Mouse (Mus musculus) forebrain, embryonic 11.5 days (tissue): Measurements from ENCODE around the gene Myrfl. TPM values are rescaled to one million over a fixed set of nuclear protein-coding genes. Genes with fewer than 3 reads are reported as not detected.

Source experiments
- ATAC-seq: fragments of 200-750 bp; cut with Nextera tagmentation; replicated peaks from 2 replicates; pipeline ENCODE4 v1.8.0; 2017; ENCODE audit warnings: moderate TSS enrichment; ENCODE audit not compliant: low FRiP score
- DNase-seq: peaks from one replicate; pipeline ENCODE4 v3.0.0-alpha.2; 2017; ENCODE audit warnings: low spot score
- H3K27ac ChIP-seq: fragments of 300-500 bp; sonication (generic); 2 replicates; pipeline ENCODE4 v1.5.1; 2014; ENCODE audit warnings: low read depth, low read length
- H3K27me3 ChIP-seq: fragments of 300-500 bp; sonication (generic); 2 replicates; pipeline ENCODE4 v1.6.1; 2014; ENCODE audit warnings: mild to moderate bottlenecking, low read length, mixed read lengths; ENCODE audit not compliant: control insufficient read depth, insufficient read depth
- H3K36me3 ChIP-seq: fragments of 300-500 bp; sonication (generic); 2 replicates; pipeline ENCODE4 v1.6.1; 2014; ENCODE audit warnings: mild to moderate bottlenecking, low read length, moderate library complexity, mixed read lengths; ENCODE audit not compliant: control insufficient read depth, insufficient read depth
- H3K4me1 ChIP-seq: fragments of 300-500 bp; sonication (generic); replicated peaks from 2 replicates; pipeline ENCODE4 v1.6.1; 2014; ENCODE audit warnings: low read length, mixed read lengths; ENCODE audit not compliant: control insufficient read depth, insufficient read depth
- H3K4me2 ChIP-seq: fragments of 300-500 bp; sonication (generic); 2 replicates; pipeline ENCODE4 v1.6.1; 2014; ENCODE audit warnings: low read depth, mild to moderate bottlenecking, low read length, moderate library complexity, mixed read lengths; ENCODE audit not compliant: severe bottlenecking
- H3K4me3 ChIP-seq: fragments of 300-500 bp; sonication (generic); 2 replicates; pipeline ENCODE4 v1.5.1; 2014; ENCODE audit warnings: low read depth, low read length
- H3K9ac ChIP-seq: fragments of 300-500 bp; sonication (generic); 2 replicates; pipeline ENCODE4 v1.6.1; 2014; ENCODE audit warnings: low read length
- H3K9me3 ChIP-seq: fragments of 300-500 bp; sonication (generic); 2 replicates; pipeline ENCODE4 v1.6.1; 2016; ENCODE audit warnings: low read length, mixed read lengths; ENCODE audit not compliant: control insufficient read depth
- WGBS: fragments of 180-500 bp; shearing (Covaris S2); extraction: QIAGEN DNeasy Blood & Tissue Kit; methylation state at CpG from one replicate; pipeline ENCODE4 v1.1.7; 2014; 5-methylcytosine and 5-hydroxymethylcytosine counted together
- polyA plus RNA-seq: library from polyadenylated mRNA; unstranded; fragments of >200 nt; fragmentation: Nextera tagmentation; extraction: Ambion mirVana; gene quantifications from 2 replicates; pipeline ENCODE4 v1.2.1, GENCODE M21; 2014

Myrfl gene
- polyA plus RNA-seq, 1 experiment from 2014 or later, result 0.17 TPM

- H3K4me2 ChIP-seq, result no peak overlapping the region
- ATAC-seq (no peak), DNase-seq (no peak)
- H3K9me3 ChIP-seq, result no peaks in the 10 kb centered on the region
- no peak overlapping the region for H3K4me3 ChIP-seq
- H3K9ac ChIP-seq, result no peak overlapping the region
- H3K27ac ChIP-seq, result no peak overlapping the region
- H3K27me3 ChIP-seq, result no peaks in the 10 kb centered on the region
- no peaks in the 10 kb centered on the region for H3K4me1 ChIP-seq
- WGBS, result 51% methylated on average over 6 of the region's 6 CpGs
- H3K36me3 ChIP-seq, result no peaks in the 10 kb centered on the region
Observed at GRCm38 (mm10) chr10:116796066-116796465, 100.7 kb downstream of the Myrfl start.

GRCm38 (mm10) chr10:116789096-116789495 is 107.6 kb downstream of the Myrfl start:
- Histone ChIP-seq H3K27me3 (no peaks in the 10 kb centered on the region), H3K27ac (no peak overlapping the region), H3K9ac (no peak overlapping the region), H3K36me3 (no peaks in the 10 kb centered on the region), H3K4me3 (no peak overlapping the region), H3K4me2 (no peak overlapping the region), H3K4me1 (no peaks in the 10 kb centered on the region), H3K9me3 (no peaks in the 10 kb centered on the region)
- ATAC-seq (no peak), DNase-seq (no peak)

- no peak for ATAC-seq
- DNase-seq, result no peak
Observed at GRCm38 (mm10) chr10:116788431-116788830, 108.3 kb downstream of the Myrfl start.

GRCm38 (mm10) chr10:116784098-116784497 is 112.6 kb downstream of the Myrfl start:
- no peaks in the 10 kb centered on the region for H3K36me3 ChIP-seq
- H3K27ac ChIP-seq, result no peak overlapping the region
- H3K27me3 ChIP-seq, result no peaks in the 10 kb centered on the region
- H3K9ac ChIP-seq, result no peak overlapping the region
- no peak overlapping the region for H3K4me3 ChIP-seq
- H3K4me1 ChIP-seq, result no peaks in the 10 kb centered on the region
- ATAC-seq (no peak), DNase-seq (no peak)
- 80% methylated on average over 6 of the region's 6 CpGs for WGBS
- no peak overlapping the region for H3K4me2 ChIP-seq
- no peaks in the 10 kb centered on the region for H3K9me3 ChIP-seq

More at GRCm38 (mm10) chr10:116788431-116788830, 108.3 kb downstream of the Myrfl start:
- no peak overlapping the region for H3K4me3 ChIP-seq
- H3K9me3 ChIP-seq, result no peaks in the 10 kb centered on the region
- H3K4me2 ChIP-seq, result no peak overlapping the region
- H3K36me3 ChIP-seq, result no peaks in the 10 kb centered on the region
- H3K9ac ChIP-seq, result no peak overlapping the region
- no peaks in the 10 kb centered on the region for H3K27me3 ChIP-seq
- no peaks in the 10 kb centered on the region for H3K4me1 ChIP-seq
- H3K27ac ChIP-seq, result no peak overlapping the region

- WGBS, result 79% methylated on average over 4 of the region's 5 CpGs
- DNase-seq, result no peak
- no peak for ATAC-seq
Observed at GRCm38 (mm10) chr10:116783020-116783419, 113.7 kb downstream of the Myrfl start.

GRCm38 (mm10) chr10:116777947-116778346 is 118.8 kb downstream of the Myrfl start:
- no peak overlapping the region for H3K27ac ChIP-seq
- H3K4me3 ChIP-seq, result no peak overlapping the region
- no peaks in the 10 kb centered on the region for H3K9me3 ChIP-seq
- no peak overlapping the region for H3K9ac ChIP-seq
- H3K27me3 ChIP-seq, result no peaks in the 10 kb centered on the region
- DNase-seq (no peak), ATAC-seq (no peak)
- no peaks in the 10 kb centered on the region for H3K4me1 ChIP-seq
- H3K4me2 ChIP-seq, result no peak overlapping the region
- WGBS, result 95% methylated on average over 8 of the region's 8 CpGs
- no peaks in the 10 kb centered on the region for H3K36me3 ChIP-seq

More at GRCm38 (mm10) chr10:116783020-116783419, 113.7 kb downstream of the Myrfl start:
- Histone ChIP-seq H3K4me2 (no peak overlapping the region), H3K4me3 (no peak overlapping the region), H3K9ac (no peak overlapping the region), H3K9me3 (no peaks in the 10 kb centered on the region), H3K36me3 (no peaks in the 10 kb centered on the region), H3K4me1 (no peaks in the 10 kb centered on the region), H3K27me3 (no peaks in the 10 kb centered on the region), H3K27ac (no peak overlapping the region)

- 75% methylated on average over 14 of the region's 14 CpGs for WGBS
- Histone ChIP-seq H3K9me3 (no peaks in the 10 kb centered on the region), H3K4me1 (no peaks in the 10 kb centered on the region), H3K9ac (no peak overlapping the region), H3K4me3 (no peak overlapping the region), H3K27ac (no peak overlapping the region), H3K36me3 (no peaks in the 10 kb centered on the region), H3K4me2 (no peak overlapping the region), H3K27me3 (no peaks in the 10 kb centered on the region)
- no peak for DNase-seq
- ATAC-seq, result no peak
Observed at GRCm38 (mm10) chr10:116776846-116777245, 119.9 kb downstream of the Myrfl start.

GRCm38 (mm10) chr10:116773846-116774750 is 122.6 kb downstream of the Myrfl start:
- WGBS, result 72% methylated on average over 15 of the region's 15 CpGs
- Histone ChIP-seq H3K9ac (no peak overlapping the region), H3K36me3 (no peaks in the 10 kb centered on the region), H3K4me3 (no peak overlapping the region), H3K4me1 (no peaks in the 10 kb centered on the region), H3K27me3 (no peaks in the 10 kb centered on the region), H3K9me3 (no peaks in the 10 kb centered on the region), H3K4me2 (no peak overlapping the region), H3K27ac (no peak overlapping the region)
- DNase-seq (no peak), ATAC-seq (no peak)
